Mouse (Mus musculus): Measurements from ENCODE around the gene H2-T24.

Gene H2-T24

DNA sequence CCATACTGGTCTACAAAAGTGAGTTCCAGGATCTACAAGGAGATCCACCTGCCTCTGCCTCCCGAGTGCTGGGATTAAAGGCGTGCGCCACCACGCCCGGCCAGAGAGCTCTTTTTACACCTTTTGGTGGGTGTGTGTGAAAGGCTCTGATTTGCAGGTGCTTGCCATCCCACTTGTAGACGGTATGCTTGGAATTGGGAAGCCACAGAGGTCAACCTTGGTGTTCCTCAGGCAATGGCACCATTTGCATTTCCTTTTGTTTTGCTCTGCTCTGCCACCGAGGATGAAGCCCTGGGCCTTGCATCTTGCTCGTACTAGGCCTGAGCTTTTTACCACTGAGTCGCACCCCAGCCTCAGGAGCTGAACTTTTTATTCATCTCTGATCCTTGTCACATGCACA lies 38.6 kb downstream of the H2-T24 start:
- DNase-seq (ENCODE audit: low spot score in 2 of 2), result no peak

GRCm38 (mm10) chr17:35980363-35980754 lies 40.0 kb downstream of the H2-T24 start:
- peak; percentile 24 to 53 for DNase-seq (ENCODE audit: low spot score in 2 of 2)

GRCm38 (mm10) chr17:35979401-35980362 lies 40.7 kb downstream of the H2-T24 start, which contains the start of the genes Gnl1 and Prr3:
Gene Gnl1 (plus strand): TSS chr17:35979851.
Gene Prr3 (minus strand): TSS chr17:35980236.
- peak; percentile 86 to 92 for DNase-seq (ENCODE audit: low spot score in 2 of 2)

DNA sequence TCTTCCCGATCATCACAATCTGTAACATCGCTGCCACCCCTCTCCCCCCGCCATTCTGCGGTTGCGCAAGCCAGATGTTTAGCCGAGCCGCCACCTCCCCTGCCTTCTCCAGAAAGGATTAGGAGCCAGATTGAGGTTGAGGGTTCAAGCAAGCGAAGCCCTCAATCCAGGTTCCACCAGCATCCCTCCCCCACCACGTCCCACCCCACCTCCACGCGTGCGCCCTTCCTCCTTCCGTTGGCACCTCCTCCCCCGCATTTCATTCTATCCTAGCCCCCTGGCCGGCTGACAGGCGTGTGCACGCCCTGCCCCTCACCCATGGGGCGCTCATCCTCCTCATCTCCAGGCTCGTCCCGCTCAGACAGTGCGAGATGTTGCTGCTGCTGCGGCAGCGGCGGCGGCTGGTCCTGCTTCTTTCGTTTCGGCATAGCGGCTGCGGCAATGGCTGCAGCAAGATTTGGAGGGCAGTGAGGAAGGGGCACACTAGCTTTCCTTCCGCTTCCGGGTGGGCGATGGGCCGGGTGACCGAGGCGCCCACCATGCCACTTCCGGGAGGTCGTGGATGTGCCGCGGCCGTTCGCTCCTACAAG lies 41.5 kb downstream of the H2-T24 start:
- DNase-seq (ENCODE audit: low spot score in 2 of 2), result no peak

DNA sequence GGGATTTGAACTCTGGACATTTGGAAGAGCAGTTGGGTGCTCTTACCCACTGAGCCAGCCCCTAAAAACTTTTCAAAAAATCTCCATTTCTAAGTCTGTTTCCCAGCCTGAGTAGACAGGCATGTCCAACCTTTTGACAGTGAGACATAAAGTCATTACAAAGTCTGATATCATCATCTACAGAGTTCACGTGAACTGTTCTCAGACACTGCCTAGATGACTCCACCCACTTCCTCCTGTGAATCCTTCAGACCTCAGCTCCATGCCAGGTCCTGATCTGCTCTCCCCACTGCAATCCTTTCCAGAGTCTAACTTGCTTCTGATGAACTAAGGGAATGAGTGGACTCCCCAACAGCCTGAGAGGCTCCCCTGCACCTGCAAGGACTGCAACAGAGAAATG lies 48.2 kb downstream of the H2-T24 start:
- DNase-seq (ENCODE audit: low spot score in 2 of 2), result no peak

DNA sequence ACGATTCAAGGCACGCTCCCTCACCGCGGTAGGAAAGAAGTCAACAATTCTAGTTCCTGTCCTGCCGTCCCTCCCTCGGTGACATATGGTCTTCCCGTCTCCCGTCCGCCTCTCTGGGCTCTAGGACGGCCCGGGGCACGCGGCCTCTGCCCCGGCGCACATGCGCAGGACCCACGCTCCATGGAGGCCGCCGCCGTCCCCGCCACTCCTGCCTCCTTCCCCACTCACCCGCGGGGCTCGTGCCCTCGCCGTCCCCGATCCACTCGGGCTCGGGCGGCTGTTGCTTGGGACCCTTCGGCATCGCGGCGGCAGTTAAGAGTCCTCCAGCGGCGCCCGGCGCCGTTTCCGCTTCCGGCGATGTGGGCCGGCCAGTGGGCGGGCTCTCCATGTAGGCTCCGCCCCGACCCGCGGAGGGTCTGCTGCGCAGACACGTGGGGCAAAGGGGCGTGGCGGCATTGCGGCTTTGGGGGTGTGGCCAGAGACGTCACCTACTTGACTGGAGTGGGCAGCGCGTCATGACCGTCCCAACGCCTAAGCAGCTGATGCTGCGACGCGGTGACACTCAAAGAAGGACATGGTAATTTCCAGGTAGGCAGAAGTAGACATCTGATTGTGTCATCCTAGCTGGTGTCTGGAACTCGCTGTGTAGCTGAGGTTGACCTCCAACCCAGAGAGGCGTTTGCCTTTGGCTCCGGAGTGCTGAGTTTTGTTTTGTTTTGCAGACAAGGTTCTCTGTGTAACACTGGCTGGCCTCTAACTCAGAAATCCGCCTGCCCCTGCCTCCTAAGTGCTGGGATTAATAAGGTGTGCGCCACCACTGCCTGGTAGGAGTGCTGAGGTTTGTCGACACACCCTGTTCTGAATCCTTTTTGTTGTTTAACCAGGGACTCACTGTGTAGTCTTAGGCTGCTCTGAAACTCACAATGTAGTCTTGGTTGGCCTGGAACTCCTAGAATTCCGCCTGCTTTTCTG lies 50.7 kb downstream of the H2-T24 start, which contains the start of gene Abcf1:
Gene Abcf1 (minus strand): TSS at position 344 of the 972 bp plus-strand sequence.
- peak; percentile 96 to 99 for DNase-seq (ENCODE audit: low spot score in 2 of 2)

DNA sequence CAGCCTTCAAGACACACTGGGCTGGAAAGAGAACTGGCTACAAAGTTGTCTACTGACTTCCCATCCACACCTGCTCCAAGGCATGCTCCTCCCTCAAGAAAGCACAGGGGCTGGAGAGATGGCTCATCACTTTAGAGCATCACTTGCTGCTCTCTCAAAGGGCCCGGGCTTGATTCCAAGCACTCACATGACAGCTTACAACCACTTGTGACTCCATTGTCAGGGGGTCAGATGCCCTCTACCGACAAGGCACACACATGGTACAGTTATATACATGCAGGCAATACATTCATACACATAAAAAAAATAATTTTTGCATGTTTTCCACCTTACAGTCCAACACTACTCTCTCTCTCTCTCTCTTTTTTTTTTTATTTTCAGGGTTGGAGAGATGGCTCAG lies 52.7 kb downstream of the H2-T24 start:
- no peak for DNase-seq (ENCODE audit: low spot score in 2 of 2)

DNA sequence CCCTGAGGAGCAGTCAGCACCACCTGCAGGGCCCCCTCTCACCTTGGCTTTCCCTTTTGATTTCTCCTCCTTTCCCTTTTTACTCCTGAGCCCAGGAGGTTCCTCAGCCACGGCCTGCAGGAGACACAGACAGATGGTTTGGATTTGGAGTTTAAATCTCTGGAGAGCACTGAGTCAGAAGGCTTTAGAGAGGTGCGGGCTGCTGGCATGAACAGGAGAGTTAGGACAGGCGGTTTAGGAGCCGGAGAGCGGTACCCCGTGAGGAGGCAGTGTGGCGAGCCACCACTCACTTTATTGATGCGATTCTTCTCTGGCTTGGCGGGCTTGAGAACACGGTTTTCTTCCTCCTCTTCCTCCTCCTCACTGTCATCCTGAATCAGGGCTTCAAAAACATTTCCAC lies 57.1 kb downstream of the H2-T24 start:
- DNase-seq (ENCODE audit: low spot score in 2 of 2), result no peak

- DNase-seq (ENCODE audit: low spot score in 2 of 2), result no peak
These were observed 61.7 kb downstream of the H2-T24 start for GRCm38 (mm10) chr17:35958533-35959223.
